Mouse (Mus musculus) lung, embryonic 16.5 days (tissue): ENCODE results near the gene Olfr549. TPM values are rescaled to one million over a fixed set of nuclear protein-coding genes. Genes with fewer than 3 reads are reported as not detected.

Experiments
- ATAC-seq: fragments of 200-750 bp; cut with Nextera tagmentation; 2 replicates; pipeline ENCODE4 v1.8.0; 2017; ENCODE audit warnings: low read depth, mild to moderate bottlenecking, moderate library complexity
- H3K27ac ChIP-seq: fragments of 300-500 bp; sonication (generic); 2 replicates; pipeline ENCODE4 v1.5.1; 2014; ENCODE audit warnings: mild to moderate bottlenecking, control low read depth, low read length
- H3K27me3 ChIP-seq: fragments of 300-500 bp; sonication (generic); 2 replicates; pipeline ENCODE4 v1.6.1; 2014; ENCODE audit warnings: low read depth, low read length, mixed read lengths; ENCODE audit not compliant: control insufficient read depth, insufficient read depth
- H3K36me3 ChIP-seq: fragments of 300-500 bp; sonication (generic); 2 replicates; pipeline ENCODE4 v1.6.1; 2014; ENCODE audit warnings: low read length; ENCODE audit not compliant: control insufficient read depth, insufficient read depth
- H3K4me1 ChIP-seq: fragments of 300-500 bp; sonication (generic); replicated peaks from 2 replicates; pipeline ENCODE4 v1.6.1; 2014; ENCODE audit warnings: low read length, mixed read lengths; ENCODE audit not compliant: control insufficient read depth, insufficient read depth
- H3K4me2 ChIP-seq: fragments of 300-500 bp; sonication (generic); 2 replicates; pipeline ENCODE4 v1.6.1; 2014; ENCODE audit warnings: low read depth, low read length, control low read depth
- H3K4me3 ChIP-seq: fragments of 300-500 bp; sonication (generic); 2 replicates; pipeline ENCODE4 v1.5.1; 2014; ENCODE audit warnings: mild to moderate bottlenecking, low read length, control low read depth
- H3K9ac ChIP-seq: fragments of 300-500 bp; sonication (generic); 2 replicates; pipeline ENCODE4 v1.6.1; 2014; ENCODE audit warnings: low read length, control low read depth
- H3K9me3 ChIP-seq: fragments of 300-500 bp; sonication (generic); 2 replicates; pipeline ENCODE4 v1.6.1; 2016; ENCODE audit warnings: low read length; ENCODE audit not compliant: control insufficient read depth
- WGBS: fragments of 180-500 bp; shearing (Covaris S2); extraction: QIAGEN DNeasy Blood & Tissue Kit; methylation state at CpG from one replicate; pipeline ENCODE4 v1.1.7; 2014; 5-methylcytosine and 5-hydroxymethylcytosine counted together
- polyA plus RNA-seq: library from polyadenylated mRNA; unstranded; fragments of >200 nt; fragmentation: Nextera tagmentation; extraction: Ambion mirVana; gene quantifications from 2 replicates; pipeline ENCODE4 v1.2.1, GENCODE M21; 2015

Gene Olfr549
- polyA plus RNA-seq, 1 experiment from 2014 or later: not detected

GRCm38 (mm10) chr7:102571142-102571541, 21.5 kb downstream of the Olfr549 start, which contains the start of gene Olfr550:
Olfr550 (plus strand) TSS chr7:102571442.
- no peak within 1 kb of the TSS for H3K4me2 ChIP-seq
- H3K9ac ChIP-seq: no peak within 1 kb of the TSS
- no peak within 1 kb of the TSS for H3K27ac ChIP-seq
- no peak for ATAC-seq
- no peak within 1 kb of the TSS for H3K4me3 ChIP-seq
- 79% methylated on average over 8 of the region's 8 CpGs for WGBS
- H3K9me3 ChIP-seq: no peaks in the 10 kb centered on the region
- no peaks in the 10 kb centered on the region for H3K4me1 ChIP-seq
- H3K27me3 ChIP-seq: no peaks in the 10 kb centered on the region
- no peaks in the 10 kb centered on the region for H3K36me3 ChIP-seq

GRCm38 (mm10) chr7:102573174-102573830, 23.6 kb downstream of the Olfr549 start:
- Histone ChIP-seq H3K36me3 (no peaks in the 10 kb centered on the region), H3K4me3 (no peak overlapping the region), H3K9ac (no peak overlapping the region), H3K9me3 (no peaks in the 10 kb centered on the region), H3K4me1 (no peaks in the 10 kb centered on the region), H3K27ac (no peak overlapping the region), H3K27me3 (no peaks in the 10 kb centered on the region), H3K4me2 (no peak overlapping the region)
- no peak for ATAC-seq
- 53% methylated on average over 3 of the region's 3 CpGs for WGBS

GRCm38 (mm10) chr7:102575998-102576397, 26.3 kb downstream of the Olfr549 start:
- Histone ChIP-seq H3K4me2 (no peak overlapping the region), H3K27ac (no peak overlapping the region), H3K9ac (no peak overlapping the region), H3K4me1 (no peaks in the 10 kb centered on the region), H3K27me3 (no peaks in the 10 kb centered on the region), H3K9me3 (no peaks in the 10 kb centered on the region), H3K36me3 (no peaks in the 10 kb centered on the region), H3K4me3 (no peak overlapping the region)
- ATAC-seq: no peak
- 57% methylated on average over 6 of the region's 6 CpGs for WGBS

- H3K27me3 ChIP-seq: no peaks in the 10 kb centered on the region
- H3K4me3 ChIP-seq: no peak within 1 kb of the TSS
- no peak for ATAC-seq
- no peak within 1 kb of the TSS for H3K9ac ChIP-seq
- H3K4me1 ChIP-seq: no peaks in the 10 kb centered on the region
- no peaks in the 10 kb centered on the region for H3K36me3 ChIP-seq
- WGBS: 93% methylated on average over 3 of the region's 3 CpGs
- H3K4me2 ChIP-seq: no peak within 1 kb of the TSS
- no peak within 1 kb of the TSS for H3K27ac ChIP-seq
- no peaks in the 10 kb centered on the region for H3K9me3 ChIP-seq
These were observed 42.1 kb downstream of the Olfr549 start, which contains the start of gene Olfr551 for GRCm38 (mm10) chr7:102591786-102592185. Olfr551 (minus strand) TSS chr7:102591886.

GRCm38 (mm10) chr7:102597378-102598031, 47.8 kb downstream of the Olfr549 start, which contains the start of gene Olfr552:
Olfr552 (plus strand) TSS chr7:102597770.
- ATAC-seq: no peak
- 45% methylated on average over 1 of the region's 1 CpGs for WGBS
- H3K4me1 ChIP-seq: no peaks in the 10 kb centered on the region
- H3K4me3 ChIP-seq: no peak within 1 kb of the TSS
- H3K9me3 ChIP-seq: no peaks in the 10 kb centered on the region
- H3K27me3 ChIP-seq: no peaks in the 10 kb centered on the region
- H3K36me3 ChIP-seq: no peaks in the 10 kb centered on the region
- H3K4me2 ChIP-seq: no peak within 1 kb of the TSS
- H3K9ac ChIP-seq: no peak within 1 kb of the TSS
- H3K27ac ChIP-seq: no peak within 1 kb of the TSS

Other genes starting within 250 kb of the Olfr549 start
- gene Rrm1, start 108.2 kb upstream of the Olfr549 start, polyA plus RNA-seq: 160 and 162 TPM in 2 replicates
- gene Olfr543, start 68.2 kb upstream of the Olfr549 start, polyA plus RNA-seq: 0.18 TPM in 1 of 2 replicates, not detected in the other
- 0.06 and 0.08 TPM in 2 replicates for gene Olfr544, start 61.6 kb upstream of the Olfr549 start, polyA plus RNA-seq
- not detected in 2 replicates for gene Olfr545, start 50.3 kb upstream of the Olfr549 start, polyA plus RNA-seq
- gene Olfr547, start 15.1 kb upstream of the Olfr549 start, polyA plus RNA-seq: not detected in 2 replicates
- not detected in 2 replicates for gene Olfr548-ps1, start 9.0 kb upstream of the Olfr549 start, polyA plus RNA-seq
- 1.1 TPM in 2 replicates for gene Trim21, start 15.6 kb downstream of the Olfr549 start, polyA plus RNA-seq
- not detected in 2 replicates for gene Olfr550, start 21.6 kb downstream of the Olfr549 start, polyA plus RNA-seq
- not detected in 2 replicates for gene Olfr551, start 42.0 kb downstream of the Olfr549 start, polyA plus RNA-seq
- not detected in 2 replicates for gene Olfr552, start 47.9 kb downstream of the Olfr549 start, polyA plus RNA-seq
- not detected in 2 replicates for gene Olfr553, start 68.3 kb downstream of the Olfr549 start, polyA plus RNA-seq
- not detected in 2 replicates for gene Olfr554, start 88.6 kb downstream of the Olfr549 start, polyA plus RNA-seq
- gene Olfr555, start 109.0 kb downstream of the Olfr549 start, polyA plus RNA-seq: not detected in 2 replicates
- not detected in 2 replicates for gene Olfr556, start 115.0 kb downstream of the Olfr549 start, polyA plus RNA-seq
- gene Trim68, start 137.5 kb downstream of the Olfr549 start, polyA plus RNA-seq: 15.6 and 17.3 TPM in 2 replicates
- not detected in 2 replicates for gene Olfr557, start 146.0 kb downstream of the Olfr549 start, polyA plus RNA-seq
- gene Olfr558, start 152.3 kb downstream of the Olfr549 start, polyA plus RNA-seq: 0.47 and 0.48 TPM in 2 replicates
- gene Olfr33, start 169.2 kb downstream of the Olfr549 start, polyA plus RNA-seq: not detected in 2 replicates
- not detected in 2 replicates for gene Olfr559, start 177.6 kb downstream of the Olfr549 start, polyA plus RNA-seq
- gene Olfr560, start 209.5 kb downstream of the Olfr549 start, polyA plus RNA-seq: not detected in 2 replicates
- 0.23 and 0.25 TPM in 2 replicates for gene Olfr78, start 209.6 kb downstream of the Olfr549 start, polyA plus RNA-seq
- gene Olfr561, start 221.4 kb downstream of the Olfr549 start, polyA plus RNA-seq: not detected in 2 replicates